Mouse (Mus musculus): Measurements from ENCODE around the gene Megf6.

Megf6 gene

DNA sequence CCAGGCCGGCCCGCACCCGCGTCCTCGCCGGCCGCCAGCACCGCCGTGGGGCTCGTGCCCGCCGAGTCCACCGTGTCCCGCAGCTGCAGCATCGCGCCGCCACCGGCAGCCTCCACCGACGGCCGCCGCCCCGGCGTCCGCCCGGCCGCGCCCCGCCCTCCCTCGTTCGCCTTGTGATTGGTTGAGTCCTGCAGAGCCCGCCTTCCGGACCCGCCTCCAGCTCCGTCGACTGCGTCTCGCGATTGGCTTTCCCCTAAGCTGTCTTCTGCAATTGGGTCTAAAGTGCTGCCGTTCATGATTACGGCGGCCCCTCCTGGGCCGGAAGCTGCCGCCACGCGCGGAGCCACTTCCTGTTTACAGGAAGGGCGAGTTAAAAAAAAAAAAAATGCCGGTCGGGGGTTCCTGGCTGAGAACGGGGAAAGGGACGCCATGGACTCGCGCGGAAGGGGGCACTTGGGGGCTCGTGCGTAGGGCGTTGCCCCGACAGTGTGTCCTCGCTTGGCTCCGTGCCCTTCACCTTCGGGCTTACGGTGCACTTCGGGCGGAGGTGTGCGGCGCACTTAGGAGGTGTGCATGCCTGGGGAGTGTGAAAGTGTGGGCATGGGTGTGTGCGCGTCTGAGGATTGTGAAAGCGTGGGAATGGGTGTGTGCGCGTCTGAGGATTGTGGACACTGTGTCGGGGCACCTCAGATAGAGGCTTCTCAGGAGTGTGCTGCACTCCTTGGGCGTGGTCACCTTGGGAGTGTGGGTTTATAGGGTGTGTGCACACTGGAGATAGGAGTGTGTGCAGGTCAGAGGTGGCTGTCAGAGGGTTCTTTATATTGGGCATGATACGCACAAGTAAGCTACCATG is 9.8 kb upstream of the Megf6 start, which contains the start of gene Tprgl:
TSS of gene Tprgl (minus strand) at position 129 of the 853 bp plus-strand sequence.
- peak; percentile 97 for DNase-seq

DNA sequence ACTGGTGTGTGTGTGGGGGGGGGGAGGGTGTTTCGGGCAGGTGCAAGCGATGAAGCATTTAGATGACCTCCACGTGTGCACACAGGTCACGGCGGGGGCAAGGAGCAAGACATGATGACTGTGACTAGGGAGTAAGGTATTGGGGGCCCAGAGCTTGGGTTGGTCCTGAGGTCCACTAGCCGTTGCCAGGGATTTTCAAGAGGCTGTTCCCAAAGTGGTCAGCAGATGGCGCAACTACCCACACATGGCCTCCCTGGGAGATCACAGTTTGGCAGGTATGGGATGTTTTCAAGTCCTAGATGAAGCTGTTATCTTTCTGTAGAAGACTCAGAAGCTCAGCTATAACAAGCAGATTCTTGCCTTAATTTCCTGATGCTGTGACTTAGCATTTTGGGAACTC is 7.2 kb upstream of the Megf6 start:
- peak; percentile 60 for DNase-seq

DNA sequence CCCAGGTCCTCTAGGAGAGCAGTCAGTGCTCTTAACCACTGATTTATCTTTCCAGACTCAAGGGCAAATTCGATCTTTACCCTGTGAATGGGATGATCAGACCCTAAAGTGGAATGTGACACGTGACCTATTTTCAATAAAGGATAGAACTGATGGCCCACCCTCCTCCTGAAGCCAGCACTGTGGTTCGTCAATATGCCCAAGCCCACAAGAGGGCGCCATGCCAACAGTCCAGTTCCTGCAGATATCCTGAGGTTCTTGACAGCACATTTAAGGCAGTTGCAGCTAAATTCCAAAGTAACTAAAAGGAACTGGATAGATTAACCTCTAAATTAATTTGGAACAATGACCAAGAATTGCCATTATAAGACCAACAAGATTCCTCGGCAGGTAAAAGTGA is 3.5 kb upstream of the Megf6 start:
- DNase-seq = no peak

DNA sequence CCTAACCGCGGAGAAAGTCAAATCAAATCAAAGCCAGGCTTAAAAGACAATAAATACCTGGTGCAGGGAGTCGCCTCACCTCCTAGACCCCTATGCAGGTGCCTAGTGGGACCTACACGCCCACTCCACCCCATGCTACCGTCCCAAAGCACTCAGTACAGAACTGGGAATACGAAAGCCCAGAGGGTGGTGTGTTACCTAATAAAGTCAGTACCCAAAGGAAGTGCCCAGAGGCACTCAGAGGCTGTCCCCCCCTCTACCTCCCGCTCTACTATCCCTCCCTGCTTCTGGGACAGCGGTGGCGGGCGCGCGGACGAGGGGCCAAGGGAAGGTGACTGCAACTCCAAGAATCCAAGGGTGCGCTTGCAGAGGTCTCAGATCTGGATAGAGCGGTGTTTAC is 509 bp upstream of the Megf6 start:
- no peak for DNase-seq

DNA sequence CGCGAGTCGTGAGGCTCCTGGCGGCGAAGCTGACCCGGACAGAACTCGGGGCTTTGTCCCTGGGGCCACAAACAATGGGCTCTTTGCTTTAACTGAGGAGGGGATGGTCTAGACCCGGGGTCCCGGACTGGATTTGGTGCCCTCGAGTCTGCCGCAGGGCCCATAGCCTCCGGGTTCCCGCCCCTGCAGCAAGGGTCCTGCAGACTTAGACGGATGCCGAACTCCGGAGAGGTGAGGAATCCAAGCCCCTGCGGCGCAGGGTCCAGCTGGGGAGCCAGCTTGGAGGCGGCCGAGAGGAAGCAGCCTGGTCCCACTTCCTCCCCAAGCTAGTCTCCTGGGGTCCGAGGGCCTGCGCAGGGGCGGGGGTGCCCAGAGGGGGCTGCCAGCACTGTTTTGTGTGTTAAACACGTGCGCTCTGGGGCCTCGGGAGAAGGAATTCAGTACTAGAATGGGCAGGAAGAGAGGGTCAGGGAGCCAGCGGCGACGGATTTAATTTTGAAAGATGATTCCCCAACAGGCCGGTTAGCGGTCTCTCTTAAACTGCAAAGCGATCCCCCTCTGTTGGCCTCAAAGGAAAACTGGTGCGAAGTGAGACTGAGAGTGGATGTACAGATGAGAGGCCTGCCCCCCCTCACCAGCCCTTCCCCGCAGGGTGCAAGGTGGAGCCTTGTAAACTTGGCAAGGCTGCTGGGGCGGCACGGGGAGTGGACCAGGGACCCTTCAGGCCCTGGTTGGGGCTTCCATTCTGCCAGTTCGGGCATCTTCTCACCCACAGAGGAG is 811 bp downstream of the Megf6 start:
- DNase-seq = peak; percentile 16

DNA sequence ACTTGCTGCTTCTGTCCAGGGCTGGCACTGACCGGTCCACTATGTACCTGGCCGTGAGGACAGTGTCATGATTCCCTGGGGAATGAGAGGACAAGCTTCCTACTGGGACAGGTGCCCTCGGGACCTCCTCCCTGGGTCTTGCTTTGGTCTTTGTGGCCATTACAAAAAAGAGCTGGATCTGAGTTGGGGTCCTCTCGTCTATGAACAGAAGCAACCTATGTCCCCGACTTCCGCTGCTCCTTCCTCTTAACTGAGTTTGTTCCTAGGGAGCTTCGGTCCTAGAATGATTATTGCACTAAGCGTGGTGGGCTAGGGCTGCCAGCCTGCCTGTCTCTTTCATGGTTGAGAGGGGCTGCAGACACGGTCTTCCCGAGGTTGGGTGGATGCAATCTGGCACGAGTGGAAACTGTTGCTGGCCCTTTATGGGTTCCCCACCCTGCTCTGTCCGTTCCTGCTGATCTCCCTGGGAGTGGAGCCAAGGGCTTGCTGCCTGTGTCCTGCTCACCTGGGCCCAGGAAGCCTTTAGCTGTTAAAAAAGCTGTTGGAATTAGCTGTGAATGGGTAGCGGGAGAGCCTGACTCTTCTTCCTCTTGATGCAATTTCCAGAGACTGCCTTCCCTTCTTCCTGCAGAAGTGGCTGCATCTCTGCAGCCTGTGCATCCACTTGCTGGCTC is 1.5 kb downstream of the Megf6 start:
- DNase-seq = peak; percentile 36

DNA sequence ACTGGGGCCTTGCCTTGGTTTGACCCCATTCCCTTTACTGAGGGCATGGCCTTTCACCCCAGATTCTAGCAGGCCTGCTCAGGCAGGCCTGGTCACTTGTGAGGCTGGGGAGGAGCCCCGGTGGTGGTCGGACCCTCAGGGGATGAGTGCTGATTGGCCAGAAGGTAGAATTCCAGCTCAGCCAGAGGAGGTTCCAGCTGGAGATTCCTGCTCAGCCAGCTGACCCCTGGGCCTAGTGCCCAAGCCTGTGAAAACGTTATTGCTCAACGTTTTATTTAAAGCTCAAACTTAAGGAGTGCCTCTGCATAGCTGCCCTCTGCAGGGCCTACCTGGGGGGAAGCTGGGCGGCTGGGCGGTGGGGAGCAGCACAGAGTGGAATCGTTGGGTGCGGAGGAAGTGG is 6.7 kb downstream of the Megf6 start:
- no peak for DNase-seq

DNA sequence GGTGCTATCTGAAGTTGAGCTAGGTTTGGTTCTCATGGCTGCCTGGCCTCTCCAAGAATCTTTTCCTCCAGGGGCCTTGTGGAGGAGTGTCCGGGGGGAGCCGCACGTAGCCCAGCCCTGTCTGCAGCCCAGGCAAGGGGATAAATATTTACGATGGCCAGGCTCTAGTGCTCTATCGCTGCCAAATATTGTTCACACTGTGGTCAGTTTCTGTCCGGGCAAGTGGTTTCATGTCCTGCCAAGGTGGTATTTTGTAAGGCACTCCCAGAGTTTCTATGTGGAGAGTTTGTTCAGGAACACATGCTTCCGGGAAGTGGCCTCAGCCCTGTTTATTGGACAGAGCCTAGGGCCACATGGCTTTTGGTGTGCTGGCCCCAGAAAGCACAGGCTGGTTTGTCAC is 10.5 kb downstream of the Megf6 start:
- no peak for DNase-seq

DNA sequence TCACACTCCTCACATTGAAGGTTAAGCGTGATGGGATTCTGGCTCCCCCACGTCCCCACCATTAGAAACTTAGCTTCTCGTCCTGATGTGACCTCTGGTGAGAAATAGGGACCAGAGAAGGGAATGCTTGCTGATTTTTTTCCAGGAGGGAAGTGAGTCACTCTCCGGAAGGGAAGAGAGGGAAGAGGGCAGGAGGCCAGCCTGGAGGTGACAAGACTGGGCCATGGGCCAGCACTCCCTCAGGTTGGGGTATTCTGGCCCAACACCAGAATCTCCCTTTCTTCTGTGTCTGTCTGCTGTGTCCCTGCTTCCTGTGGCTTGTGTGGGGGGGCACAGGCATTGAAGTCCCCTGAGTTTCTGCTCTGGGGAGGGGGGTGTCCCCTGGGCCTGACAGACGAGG is 13.0 kb downstream of the Megf6 start:
- DNase-seq = no peak

DNA sequence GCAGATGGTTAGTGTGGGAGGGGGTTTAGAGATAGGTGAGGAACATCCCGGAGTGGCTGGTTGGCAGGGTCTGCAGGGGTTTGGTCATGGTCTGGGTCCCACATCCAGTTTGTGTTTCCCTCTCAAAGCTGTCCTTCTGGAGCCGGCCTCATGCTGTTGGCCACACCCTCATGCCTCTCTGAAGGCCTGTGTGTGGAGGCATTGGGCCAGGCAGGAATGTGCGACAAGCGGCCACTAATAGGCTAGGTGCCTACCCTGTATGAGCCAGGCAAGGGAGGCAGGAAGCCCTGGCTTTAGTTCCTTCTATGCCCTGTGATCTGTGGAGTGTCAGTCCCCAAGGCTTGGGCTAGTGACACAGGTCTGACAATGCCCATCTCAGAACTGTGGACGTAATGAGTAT is 14.5 kb downstream of the Megf6 start:
- no peak for DNase-seq

DNA sequence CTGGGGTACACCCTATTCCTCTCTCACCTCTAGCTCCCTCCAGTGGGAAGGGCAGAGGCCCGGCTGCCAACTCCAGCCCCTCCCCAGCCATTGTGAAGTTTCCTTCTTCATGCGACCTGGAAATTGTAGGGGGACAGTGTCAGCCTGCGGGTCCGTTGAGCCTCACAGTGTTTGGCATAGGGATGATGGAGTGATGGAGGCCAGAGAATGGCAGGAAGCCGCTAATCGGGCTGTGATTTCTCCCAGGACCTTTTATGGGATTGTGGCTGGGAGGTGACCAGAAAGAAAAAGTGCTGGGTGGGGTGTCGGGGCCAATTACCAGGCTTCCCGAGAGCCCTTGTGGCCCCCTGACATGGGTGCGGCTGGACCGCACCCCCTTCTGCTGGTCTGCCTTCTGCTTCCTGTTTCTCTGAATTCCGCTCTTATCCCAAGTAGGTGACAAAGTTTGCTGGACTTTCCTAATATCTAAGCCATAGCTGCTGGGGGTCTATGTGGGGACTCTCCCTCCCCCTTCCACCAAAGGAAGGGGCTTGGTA is 15.5 kb downstream of the Megf6 start:
- no peak for DNase-seq

DNA sequence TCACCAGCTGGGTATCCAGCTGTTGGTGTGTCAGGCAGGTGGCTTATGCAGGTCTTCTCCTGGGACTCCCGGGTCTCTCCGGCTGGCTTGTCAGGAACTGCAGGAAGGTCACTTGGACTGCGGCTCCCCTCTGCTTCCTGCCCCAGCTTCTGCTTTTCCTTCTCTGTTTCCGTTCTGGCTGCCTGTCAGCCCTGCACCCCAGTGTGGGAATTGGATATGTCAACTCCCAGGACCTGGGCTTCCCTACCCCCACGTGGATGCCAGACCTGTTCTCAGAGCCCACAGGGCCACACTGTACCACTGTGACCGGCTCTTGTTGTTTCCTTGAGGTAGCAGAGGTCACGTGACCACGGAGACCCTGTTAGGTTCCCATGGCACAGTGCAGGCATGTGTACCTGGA is 18.4 kb downstream of the Megf6 start:
- no peak for DNase-seq

DNA sequence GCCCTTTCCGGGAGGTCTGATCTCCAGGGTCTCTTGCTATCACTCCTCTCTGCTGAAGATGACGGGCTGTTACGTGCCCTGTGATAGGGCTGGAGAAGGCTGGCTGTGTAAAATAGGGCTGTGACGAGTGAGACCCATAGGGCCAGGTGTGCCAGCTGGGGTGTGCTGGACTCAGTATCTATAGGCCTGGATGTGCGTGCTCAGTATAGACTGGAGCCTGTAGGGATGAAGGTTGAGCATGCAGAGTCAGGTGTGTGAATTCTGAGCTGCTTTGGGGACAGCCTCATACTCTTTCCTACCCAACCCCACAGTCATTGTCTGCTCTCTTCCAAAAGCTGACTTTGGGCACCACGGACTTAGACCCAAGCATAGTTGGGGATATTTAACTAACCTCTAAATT is 27.4 kb downstream of the Megf6 start:
- no peak for DNase-seq

DNA sequence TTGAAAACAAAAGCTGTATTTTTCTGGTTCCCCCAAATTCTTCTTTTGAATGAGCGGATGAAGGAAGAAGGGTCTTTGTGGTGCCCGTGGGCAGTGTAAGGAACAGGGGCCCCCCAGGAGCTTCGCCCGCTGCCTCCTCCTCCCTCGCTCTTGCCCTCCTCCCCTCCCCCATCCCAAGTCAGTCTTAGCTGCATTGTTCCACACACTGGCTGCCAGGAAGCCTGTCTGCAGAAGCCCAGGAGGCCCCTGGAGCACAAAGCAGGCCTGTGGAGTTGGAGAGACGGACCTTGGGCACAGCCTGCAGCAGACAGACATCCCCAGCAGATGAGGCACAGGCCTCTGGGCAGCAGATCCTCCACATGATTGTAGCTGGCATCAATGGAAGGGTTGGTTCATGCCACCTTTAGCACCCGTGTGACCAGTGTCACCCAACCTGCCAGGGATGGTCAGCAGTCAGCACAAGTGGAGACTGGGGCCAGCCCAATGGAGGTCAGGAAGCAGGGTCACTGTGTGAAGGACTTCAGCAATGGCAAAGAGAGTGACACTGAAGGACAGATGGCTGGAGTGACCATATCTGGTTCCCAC is 27.9 kb downstream of the Megf6 start:
- DNase-seq = no peak

DNA sequence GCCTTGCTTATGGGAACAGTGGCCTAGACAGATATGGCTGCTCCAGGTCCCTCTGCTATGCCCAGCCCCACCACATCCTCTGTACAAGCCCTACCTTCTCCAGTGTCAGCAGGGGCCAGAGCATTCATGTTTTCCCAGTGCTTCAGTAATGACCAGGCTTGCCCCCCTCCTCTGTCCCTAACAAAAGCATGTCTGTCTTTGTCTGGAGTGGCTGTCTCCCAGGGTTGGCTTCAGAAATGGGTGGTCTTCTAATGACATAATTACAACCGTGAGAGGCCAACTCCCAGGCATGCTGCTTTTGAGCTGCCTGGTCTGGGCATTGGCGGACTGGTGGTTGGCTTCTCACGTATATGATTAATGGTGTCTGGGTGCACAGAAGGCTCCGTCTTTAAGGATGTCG is 31.0 kb downstream of the Megf6 start:
- no peak for DNase-seq

DNA sequence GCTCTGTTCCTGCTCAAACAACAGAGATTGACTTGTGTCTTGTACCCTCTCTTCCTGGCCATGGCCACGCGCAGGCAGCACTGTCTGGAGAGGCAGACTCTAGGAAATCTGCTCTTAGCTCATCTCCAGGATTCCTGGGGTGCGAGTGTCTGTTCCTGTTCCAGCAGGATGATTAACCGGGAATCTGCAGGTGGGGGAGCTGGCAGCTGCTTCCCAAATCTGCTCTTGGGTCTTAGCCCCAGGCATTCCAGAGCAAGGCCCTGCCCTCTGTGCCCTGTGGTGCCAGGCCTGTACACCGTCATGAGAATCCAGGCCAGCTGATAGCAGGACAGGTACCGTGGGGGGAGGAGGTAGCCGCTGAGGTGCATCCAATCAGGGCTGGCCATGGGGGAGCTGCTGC is 34.0 kb downstream of the Megf6 start:
- DNase-seq = peak; percentile 94

DNA sequence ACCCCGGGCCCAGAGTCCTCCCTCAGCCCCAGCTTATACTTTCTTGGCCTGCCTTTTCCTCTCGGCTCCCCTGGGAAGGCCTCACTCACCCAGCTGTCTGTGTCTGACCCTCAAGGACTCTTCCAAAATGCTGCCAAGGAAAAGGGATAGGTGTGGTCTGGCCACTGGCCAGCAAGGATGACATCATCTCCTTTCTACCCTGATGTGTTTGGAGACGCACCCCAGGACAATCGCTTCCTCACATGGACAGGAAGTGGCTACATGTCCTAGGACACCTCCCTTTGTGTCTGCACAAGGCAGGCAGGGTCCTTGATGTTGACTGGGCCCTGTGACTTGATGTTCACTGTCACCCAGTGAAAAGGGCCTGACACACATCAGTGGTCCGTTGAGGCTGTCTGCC is 34.9 kb downstream of the Megf6 start:
- peak; percentile 65 for DNase-seq

DNA sequence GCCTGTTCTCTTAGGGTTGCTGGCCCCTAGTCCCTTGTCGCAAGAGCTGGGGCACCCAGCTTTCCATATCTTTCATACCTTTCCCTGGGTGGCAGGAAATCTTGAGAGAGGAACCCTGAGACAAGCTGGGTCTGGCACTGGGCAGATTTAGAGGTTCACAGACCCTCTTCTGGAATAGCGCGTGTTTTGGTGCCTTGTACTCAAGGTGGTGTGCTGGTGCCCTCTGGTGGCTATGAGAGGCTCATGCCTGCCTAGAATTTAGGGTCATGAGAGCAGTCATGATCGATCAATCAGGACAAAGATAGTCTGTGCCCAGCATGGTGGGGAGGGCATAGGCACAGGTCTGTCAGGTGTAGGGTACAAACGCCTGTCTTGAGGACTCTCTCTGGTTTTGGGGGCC is 36.7 kb downstream of the Megf6 start:
- peak; percentile 44 for DNase-seq

DNA sequence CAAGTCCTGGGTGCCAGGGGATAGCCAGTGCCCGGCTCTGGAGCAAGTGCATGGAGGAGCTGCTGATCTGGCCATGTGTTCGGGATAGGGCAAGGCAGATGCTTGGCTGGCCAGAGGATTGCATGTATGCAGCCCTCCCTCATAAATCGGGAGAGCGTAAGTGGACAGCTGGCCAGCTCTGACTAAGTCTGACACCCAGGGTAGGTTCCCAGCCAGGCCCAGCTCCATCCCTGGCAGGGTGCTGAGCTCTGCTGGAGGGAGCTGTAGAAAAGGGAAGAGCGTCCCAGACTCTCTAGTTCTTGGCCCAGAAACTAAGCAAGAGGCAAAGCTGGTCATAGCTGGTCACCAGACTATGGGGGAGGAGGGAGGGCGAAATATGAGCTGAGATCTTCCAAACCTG is 38.5 kb downstream of the Megf6 start:
- DNase-seq = no peak

DNA sequence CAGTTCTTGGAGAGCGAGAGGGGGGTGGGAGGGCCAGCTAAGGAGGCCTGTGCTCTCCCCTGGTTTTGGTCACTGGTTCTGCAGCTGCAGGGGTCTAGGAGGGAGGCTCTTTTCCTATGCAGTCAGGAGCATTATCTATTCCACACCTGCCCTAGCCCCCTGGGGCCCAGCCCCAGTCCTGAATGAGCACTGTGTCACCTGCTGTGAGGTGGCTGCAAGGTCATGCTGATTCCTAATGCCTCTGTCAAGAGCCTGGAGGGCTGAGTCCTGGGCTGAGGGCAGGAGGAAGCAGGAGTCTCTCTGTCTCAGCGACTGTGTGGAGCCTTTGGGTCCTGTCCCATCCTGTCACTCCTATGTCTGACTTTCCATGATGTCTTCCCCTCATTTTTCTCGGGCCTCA is 39.3 kb downstream of the Megf6 start:
- no peak for DNase-seq

DNA sequence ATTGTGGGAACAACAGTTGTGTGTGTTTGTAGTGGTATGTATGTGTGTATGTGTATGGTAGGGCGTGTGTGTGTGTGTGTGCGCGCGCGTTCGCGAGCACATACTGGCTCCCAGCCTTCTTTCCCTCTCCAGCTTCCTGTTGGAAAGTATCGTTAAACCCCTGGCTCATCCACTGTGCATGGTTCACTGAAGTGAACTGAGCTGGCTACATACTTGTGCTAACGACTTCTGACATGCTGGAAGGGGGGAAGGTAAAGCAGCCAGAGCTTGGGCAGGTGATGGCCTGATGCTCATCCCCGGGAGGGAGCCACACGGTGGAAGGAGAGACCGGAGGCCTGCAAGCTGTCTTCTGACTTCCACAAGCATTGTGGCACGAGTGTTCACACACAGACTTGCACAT is 40.9 kb downstream of the Megf6 start:
- no peak for DNase-seq

DNA sequence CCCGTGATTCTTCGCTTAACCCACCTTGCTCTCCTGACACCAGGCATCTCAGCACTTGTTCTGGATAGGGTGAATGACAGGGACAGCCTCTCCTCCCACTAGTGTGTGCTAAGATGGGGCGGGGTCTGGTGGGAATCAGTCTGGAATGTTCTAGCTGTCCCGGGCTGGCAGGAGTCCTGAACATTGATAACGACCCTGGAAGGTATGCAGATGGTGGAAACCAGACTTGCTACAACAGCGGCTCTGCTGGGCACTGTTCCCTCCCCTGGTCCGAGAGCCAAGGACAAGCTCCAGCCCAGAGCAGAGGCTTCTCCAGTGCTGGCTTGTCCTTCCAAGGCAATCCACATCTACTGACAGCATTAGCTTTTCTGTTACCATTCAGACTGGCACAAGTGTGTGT is 43.1 kb downstream of the Megf6 start:
- no peak for DNase-seq

DNA sequence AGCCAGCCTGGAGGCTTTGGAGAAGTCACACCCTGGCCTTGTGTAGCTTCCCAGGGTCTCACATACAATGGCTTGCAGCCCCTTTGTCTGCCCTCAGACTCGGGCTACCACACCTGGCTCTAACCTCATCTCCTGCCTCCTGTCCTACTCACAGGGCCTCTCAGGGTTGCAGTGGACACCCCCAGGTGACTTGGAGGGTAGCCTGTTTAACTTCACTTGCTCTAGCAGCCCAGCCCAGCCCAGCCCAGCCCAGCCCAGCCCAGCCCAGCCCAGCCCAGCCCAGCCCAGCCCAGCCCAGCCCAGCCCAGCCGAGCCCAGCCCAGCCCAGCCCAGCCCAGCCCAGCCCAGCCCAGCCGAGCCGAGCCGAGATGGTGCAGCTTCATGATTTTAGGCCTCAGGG is 43.5 kb downstream of the Megf6 start:
- DNase-seq = no peak

All from cerebellum, adult 11-12 months (tissue).